Mouse (Mus musculus) ES-E14 (cell line): ENCODE measurements around the gene Acvr2b. TPM values are rescaled to one million over a fixed set of nuclear protein-coding genes. Genes with fewer than 3 reads are reported as not detected.
"Not testable (repeated sequence)": the region's sequence is repeated elsewhere in the genome, so short reads cannot be mapped to it uniquely, and the experiment has no call there.

Experiments used
- DNase-seq: peaks from one replicate; pipeline ENCODE4 v3.0.0-alpha.2; 2013; ENCODE audit warnings: low read depth, low spot score
- H3K27ac ChIP-seq: 2 replicates; pipeline ENCODE4 v1.5.1; 2012; ENCODE audit warnings: low read depth, mild to moderate bottlenecking, low read length, moderate library complexity, mixed read lengths; ENCODE audit not compliant: poor library complexity, insufficient read depth, severe bottlenecking
- H3K36me3 ChIP-seq: 2 replicates; pipeline ENCODE4 v1.6.1; 2012; ENCODE audit warnings: mild to moderate bottlenecking, low read length, moderate library complexity, mixed read lengths; ENCODE audit not compliant: control insufficient read depth, poor library complexity, insufficient read depth, severe bottlenecking
- H3K4me1 ChIP-seq, 2 experiments: fragments of 150-350 bp in 1 of 2; sonication (generic) in 1 of 2; 2 replicates each; pipeline ENCODE4 v1.6.1; 2012; ENCODE audit warnings: low read length in 2 of 2, mild to moderate bottlenecking in 1 of 2, mixed read lengths in 1 of 2; ENCODE audit not compliant: control insufficient read depth in 2 of 2, insufficient read depth in 2 of 2, poor library complexity in 1 of 2
- H3K4me3 ChIP-seq, 2 experiments: fragments of 150-350 bp in 1 of 2; sonication (generic) in 1 of 2; 2 replicates each; pipeline ENCODE4 v1.5.1; 2012; ENCODE audit warnings: low read length in 2 of 2, low read depth in 1 of 2, mild to moderate bottlenecking in 1 of 2, mixed read lengths in 1 of 2; ENCODE audit not compliant: insufficient read depth in 1 of 2, poor library complexity in 1 of 2, severe bottlenecking in 1 of 2
- H3K9ac ChIP-seq: 2 replicates; pipeline ENCODE4 v1.6.1; 2012; ENCODE audit warnings: low read depth, mild to moderate bottlenecking, low read length, mixed read lengths; ENCODE audit not compliant: poor library complexity, insufficient read depth, severe bottlenecking
- H3K9me3 ChIP-seq: fragments of 150-350 bp; sonication (generic); 2 replicates; pipeline ENCODE4 v1.6.1; 2012; ENCODE audit warnings: low read depth, mild to moderate bottlenecking, low read length; ENCODE audit not compliant: control insufficient read depth, insufficient read depth
- CHD2 ChIP-seq: IDR thresholded peaks from 2 replicates; pipeline ENCODE4 v1.6.1; 2014; ENCODE audit warnings: mild to moderate bottlenecking, low read depth, low read length, inconsistent platforms
- HCFC1 ChIP-seq: IDR thresholded peaks from 2 replicates; pipeline ENCODE4 v1.6.1; 2012; ENCODE audit warnings: low read length, inconsistent platforms, borderline replicate concordance; ENCODE audit not compliant: insufficient read depth
- MAFK ChIP-seq: IDR thresholded peaks from 2 replicates; pipeline ENCODE4 v1.6.1; 2014; ENCODE audit warnings: mild to moderate bottlenecking, low read depth, low read length, inconsistent platforms; ENCODE audit not compliant: insufficient read depth
- ZC3H11A ChIP-seq: IDR thresholded peaks from 2 replicates; pipeline ENCODE4 v1.6.1; 2012; ENCODE audit warnings: low read depth, mild to moderate bottlenecking, inconsistent platforms, low read length, borderline replicate concordance
- ZNF384 ChIP-seq: IDR thresholded peaks from 2 replicates; pipeline ENCODE4 v1.6.1; 2012; ENCODE audit warnings: low read depth, low read length, inconsistent platforms
- in situ Hi-C, 2 experiments: fragments of 600-800 bp; cut with MboI; formaldehyde crosslinking; loops; one replicate each; pipeline ENCODE4 v1.15.1; 2025; ENCODE audit warnings: low sequenced_read_pairs in 2 of 2, inconsistent platforms in 1 of 2; ENCODE audit not compliant: unreplicated experiment in 2 of 2
- total RNA-seq: library from RNA; depleted of rRNA; stranded (reverse); fragments of 300-350 nt; gene quantifications from 2 replicates; pipeline ENCODE4 v1.2.3, GENCODE M21; 2012

Acvr2b gene
- total RNA-seq, 1 experiment = 29.8 TPM

DNA sequence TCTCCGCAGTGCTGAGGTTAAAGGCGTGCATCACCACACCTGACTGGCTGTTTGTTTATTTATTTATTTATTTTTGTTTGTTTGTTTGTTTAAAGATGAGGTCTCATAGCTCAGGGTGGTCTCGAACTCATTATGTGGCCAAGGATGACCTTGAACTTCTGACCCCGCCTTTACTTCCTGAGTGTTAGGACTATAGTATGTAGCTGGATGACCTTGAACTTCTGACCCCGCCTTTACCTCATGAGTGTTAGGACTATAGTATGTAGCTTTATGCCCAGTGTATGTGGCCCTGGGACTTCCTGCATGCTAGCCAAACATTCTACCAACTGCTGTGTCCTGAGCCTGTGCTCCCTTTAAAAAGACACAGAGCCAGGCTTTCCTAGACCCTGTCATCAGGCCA lies 40.5 kb upstream of the Acvr2b start:
- Histone ChIP-seq H3K4me3 (no peak overlapping the region), H3K9me3 (no peaks in the 10 kb centered on the region), H3K27ac (no peak overlapping the region), H3K36me3 (peaks cover 15% of the 10 kb centered on the region), H3K4me1 (0 out of 4 replicates have a peak, but pooled peaks cover 0 to 2% of the 10 kb centered on the region in 2 experiments), H3K9ac (no peak overlapping the region)
- TF ChIP-seq CHD2 (no peak), ZC3H11A (no peak), ZNF384 (no peak), HCFC1 (no peak), MAFK (no peak)
- in situ Hi-C loops = no loop called here
- DNase-seq = no peak

DNA sequence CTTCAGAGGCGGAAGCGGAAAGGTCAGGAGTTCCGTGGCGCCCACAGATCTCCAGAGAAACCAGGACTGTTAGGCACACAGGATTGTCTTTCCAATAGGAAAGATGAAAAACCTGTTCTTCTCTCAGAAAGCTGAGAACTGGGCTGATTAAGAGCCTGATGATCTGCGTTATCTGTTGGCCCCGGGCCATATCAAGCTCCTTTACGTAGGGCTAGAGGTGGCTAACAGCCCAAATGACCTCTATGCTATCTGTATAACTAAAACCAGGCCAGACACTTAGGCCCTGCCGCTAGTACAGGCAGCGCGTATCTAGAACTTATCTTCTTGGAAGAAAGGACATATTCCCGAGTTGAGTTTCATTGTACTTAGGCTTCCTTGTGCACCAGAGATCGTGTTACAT lies 38.7 kb upstream of the Acvr2b start:
- DNase-seq = no peak
- no peaks in the 10 kb centered on the region for H3K9me3 ChIP-seq
- H3K4me3 ChIP-seq = no peak overlapping the region
- 0 out of 4 replicates have a peak, but pooled peaks cover 0 to 2% of the 10 kb centered on the region in 2 experiments for H3K4me1 ChIP-seq
- no peak for TF ChIP-seq ZNF384
- no peak for TF ChIP-seq MAFK
- no peak for TF ChIP-seq HCFC1
- TF ChIP-seq ZC3H11A = no peak
- no peak for TF ChIP-seq CHD2
- in situ Hi-C loops = no loop called here
- H3K36me3 ChIP-seq = peaks cover 22% of the 10 kb centered on the region
- H3K27ac ChIP-seq = no peak overlapping the region
- no peak overlapping the region for H3K9ac ChIP-seq

DNA sequence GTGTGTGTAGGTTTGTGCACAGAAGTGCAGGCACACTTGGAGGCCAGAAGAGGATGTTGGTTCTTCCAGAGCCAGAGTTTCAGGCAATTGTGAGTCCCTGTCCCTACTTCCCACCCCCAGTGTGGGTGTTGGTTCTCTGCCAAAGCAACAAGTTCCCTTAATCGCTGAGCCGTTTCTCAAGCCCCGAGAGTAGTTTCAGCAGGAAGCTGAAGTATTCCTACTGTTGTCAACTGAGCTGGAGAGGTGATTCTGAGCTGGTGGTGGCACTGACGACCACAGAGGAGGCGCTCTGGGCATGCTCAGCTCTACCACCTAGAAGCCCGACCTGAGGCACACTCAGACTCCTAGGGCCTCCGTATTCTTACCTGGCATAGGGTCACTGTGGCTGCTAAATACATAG lies 36.6 kb upstream of the Acvr2b start, which contains the start of gene Slc22a14:
Gene Slc22a14, minus strand, starts transcription at position 270 of the 400 bp plus-strand sequence.
- in situ Hi-C loops = no loop called here
- Histone ChIP-seq H3K4me1 (0 out of 4 replicates have a peak, but pooled peaks cover 0 to 2% of the 10 kb centered on the region in 2 experiments), H3K36me3 (peaks cover 29% of the 10 kb centered on the region), H3K27ac (no peak within 1 kb of the TSS), H3K9me3 (no peaks in the 10 kb centered on the region), H3K9ac (no peak within 1 kb of the TSS), H3K4me3 (no peak within 1 kb of the TSS)
- TF ChIP-seq HCFC1 (no peak), MAFK (no peak), ZC3H11A (no peak), ZNF384 (no peak), CHD2 (no peak)
- no peak for DNase-seq

DNA sequence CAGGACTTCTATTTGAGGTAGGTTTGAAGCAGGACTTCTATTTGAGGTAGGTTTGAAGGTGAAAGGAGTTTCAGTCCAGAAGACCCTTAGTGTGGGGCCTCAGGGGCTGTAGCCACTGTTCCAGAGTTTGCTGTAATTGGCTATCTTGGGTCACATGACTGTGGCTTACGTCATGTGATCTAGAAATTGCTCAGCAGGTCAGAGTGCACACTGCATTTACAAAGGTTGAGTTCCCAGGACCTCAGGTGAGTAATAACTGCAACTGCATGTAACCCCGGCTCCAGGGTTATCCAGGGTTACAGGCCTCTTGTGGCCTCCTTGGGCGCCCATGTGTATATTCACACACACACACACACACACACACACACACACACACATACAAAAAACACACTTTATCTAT lies 33.6 kb upstream of the Acvr2b start:
- in situ Hi-C loops = no loop called here
- Histone ChIP-seq H3K4me1 (no peaks in the 10 kb centered on the region), H3K4me3 (no peak overlapping the region), H3K9me3 (no peaks in the 10 kb centered on the region), H3K27ac (no peak overlapping the region), H3K36me3 (peaks cover 16% of the 10 kb centered on the region), H3K9ac (no peak overlapping the region)
- DNase-seq = no peak
- TF ChIP-seq ZNF384 = no peak

DNA sequence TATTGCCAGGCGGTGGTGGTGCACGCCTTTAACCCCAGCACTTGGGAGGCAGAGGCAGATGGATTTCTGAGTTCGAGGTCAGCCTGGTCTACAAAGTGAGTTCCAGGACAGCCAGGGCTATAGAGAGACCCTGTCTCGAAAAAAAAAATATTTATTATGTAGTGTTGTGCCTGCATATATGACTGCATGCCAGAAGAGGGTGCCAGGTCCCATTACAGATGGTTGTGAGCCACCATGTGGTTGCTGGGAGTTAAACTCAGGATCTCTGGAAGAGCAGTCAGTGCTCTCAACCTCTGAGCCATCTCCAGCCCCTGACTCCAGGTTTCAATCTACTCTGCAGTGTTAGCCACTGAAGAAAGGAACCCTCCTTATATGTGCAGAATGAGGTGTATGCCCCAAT lies 31.1 kb upstream of the Acvr2b start:
- in situ Hi-C loops, H3K4me3 ChIP-seq, H3K9ac ChIP-seq, DNase-seq, H3K9me3 ChIP-seq, H3K27ac ChIP-seq: not testable (repeated sequence)
- H3K36me3 ChIP-seq = peaks cover 18% of the 10 kb centered on the region
- peaks cover 0 to 12% of the 10 kb centered on the region in 2 experiments; a peak in 2 of 4 replicates for H3K4me1 ChIP-seq
